Mouse (Mus musculus) CH12.LX (cell line): ENCODE results near the gene Slc22a2. TPM values are rescaled to one million over a fixed set of nuclear protein-coding genes. Genes with fewer than 3 reads are reported as not detected.

Experiments used
- DNase-seq: peaks from one replicate; pipeline ENCODE4 v3.0.0-alpha.2; 2013; ENCODE audit errors: extremely low read depth
- H3K27ac ChIP-seq: 2 replicates; pipeline ENCODE4 v1.5.1; 2012; ENCODE audit warnings: low read depth, mild to moderate bottlenecking, control low read depth, moderate library complexity; ENCODE audit not compliant: insufficient read depth
- H3K27me3 ChIP-seq: replicated peaks from 2 replicates; pipeline ENCODE3; 2012; ENCODE audit warnings: inconsistent platforms
- H3K36me3 ChIP-seq, 2 experiments: replicated peaks in 1 of 2; 2 replicates each; pipeline versions ENCODE3 to v1.6.1; 2012; ENCODE audit warnings: inconsistent platforms in 1 of 2, low read length in 1 of 2, mild to moderate bottlenecking in 1 of 2, mixed read lengths in 1 of 2, moderate library complexity in 1 of 2; ENCODE audit not compliant: control insufficient read depth in 1 of 2, insufficient read depth in 1 of 2
- H3K4me1 ChIP-seq, 2 experiments: 2 replicates each; pipeline ENCODE4 v1.6.1; 2012; ENCODE audit warnings: inconsistent platforms in 1 of 2, moderate library complexity in 1 of 2; ENCODE audit not compliant: insufficient read depth in 2 of 2, control insufficient read depth in 1 of 2
- H3K4me2 ChIP-seq: 2 replicates; pipeline ENCODE4 v1.6.1; 2012; ENCODE audit warnings: low read depth, mild to moderate bottlenecking, control low read depth; ENCODE audit not compliant: poor library complexity, insufficient read depth, severe bottlenecking
- H3K4me3 ChIP-seq, 3 experiments: fragments of 150-350 bp in 1 of 3; sonication (generic) in 1 of 3; replicated peaks in 1 of 3; 2 replicates each; pipeline versions ENCODE3 to v1.5.1; 2011 to 2012; ENCODE audit warnings: low read depth in 2 of 3, low read length in 2 of 3, mild to moderate bottlenecking in 2 of 3, moderate library complexity in 2 of 3, control low read depth in 1 of 3, improper control_type of control experiment in 1 of 3, inconsistent platforms in 1 of 3, mixed read lengths in 1 of 3; ENCODE audit not compliant: poor library complexity in 1 of 3
- H3K79me2 ChIP-seq: replicated peaks from 2 replicates; pipeline ENCODE4 v1.6.1; 2012; ENCODE audit warnings: mild to moderate bottlenecking, moderate library complexity; ENCODE audit not compliant: control insufficient read depth, poor library complexity, insufficient read depth, severe bottlenecking; ENCODE audit errors: extremely low read depth
- H3K9ac ChIP-seq: 2 replicates; pipeline ENCODE4 v1.6.1; 2012; ENCODE audit warnings: low read depth, mild to moderate bottlenecking, control low read depth, moderate library complexity; ENCODE audit not compliant: insufficient read depth
- H3K9me3 ChIP-seq: replicated peaks from 2 replicates; pipeline ENCODE3; 2012; ENCODE audit warnings: low read length, inconsistent platforms, mixed read lengths
- BHLHE40 ChIP-seq: IDR thresholded peaks from 2 replicates; pipeline ENCODE4 v1.6.1; 2011; ENCODE audit warnings: mild to moderate bottlenecking, low read depth, low read length, improper control_type of control experiment
- CHD1 ChIP-seq: IDR thresholded peaks from 2 replicates; pipeline ENCODE4 v1.6.1; 2012; ENCODE audit warnings: low read depth, low read length, improper control_type of control experiment, inconsistent platforms
- CHD2 ChIP-seq: IDR thresholded peaks from 2 replicates; pipeline ENCODE4 v1.6.1; 2011; ENCODE audit warnings: low read length, improper control_type of control experiment
- E2F4 ChIP-seq: IDR thresholded peaks from 2 replicates; pipeline ENCODE4 v1.6.1; 2011; ENCODE audit warnings: low read depth, low read length, improper control_type of control experiment; ENCODE audit not compliant: insufficient replicate concordance
- EP300 ChIP-seq: IDR thresholded peaks from 2 replicates; pipeline ENCODE4 v1.6.1; 2011; ENCODE audit warnings: low read length, improper control_type of control experiment
- GABPA ChIP-seq: IDR thresholded peaks from 2 replicates; pipeline ENCODE4 v1.6.1; 2012; ENCODE audit warnings: low read depth, low read length, improper control_type of control experiment, inconsistent platforms; ENCODE audit not compliant: insufficient replicate concordance
- HCFC1 ChIP-seq: IDR thresholded peaks from 2 replicates; pipeline ENCODE4 v1.6.1; 2012; ENCODE audit warnings: low read depth, mild to moderate bottlenecking, inconsistent platforms, low read length, improper control_type of control experiment
- IRF4 ChIP-seq: IDR thresholded peaks from 2 replicates; pipeline ENCODE4 v1.6.1; 2014; ENCODE audit warnings: low read depth, mild to moderate bottlenecking, inconsistent platforms, low read length, improper control_type of control experiment
- JUN ChIP-seq: IDR thresholded peaks from 2 replicates; pipeline ENCODE4 v1.6.1; 2011; ENCODE audit warnings: low read depth, mild to moderate bottlenecking, low read length, improper control_type of control experiment, moderate library complexity; ENCODE audit not compliant: insufficient read depth
- KAT2A ChIP-seq: IDR thresholded peaks from 2 replicates; pipeline ENCODE4 v1.6.1; 2012; ENCODE audit warnings: low read length, improper control_type of control experiment, inconsistent platforms; ENCODE audit not compliant: insufficient replicate concordance
- MAZ ChIP-seq: IDR thresholded peaks from 2 replicates; pipeline ENCODE4 v1.6.1; 2012; ENCODE audit warnings: low read depth, mild to moderate bottlenecking, inconsistent platforms, low read length, improper control_type of control experiment, moderate library complexity
- MEF2A ChIP-seq: IDR thresholded peaks from 2 replicates; pipeline ENCODE4 v1.6.1; 2014; ENCODE audit warnings: low read depth, mild to moderate bottlenecking, inconsistent platforms, low read length, improper control_type of control experiment, borderline replicate concordance
- MXI1 ChIP-seq: IDR thresholded peaks from 2 replicates; pipeline ENCODE4 v1.6.1; 2011; ENCODE audit warnings: mild to moderate bottlenecking, low read depth, low read length, improper control_type of control experiment
- MYC ChIP-seq: IDR thresholded peaks from 2 replicates; pipeline ENCODE4 v1.6.1; 2011; ENCODE audit warnings: low read depth, mild to moderate bottlenecking, improper control_type of control experiment, low read length
- POLR2A ChIP-seq: IDR thresholded peaks from 2 replicates; pipeline ENCODE4 v1.6.1; 2011; ENCODE audit warnings: low read depth, mild to moderate bottlenecking, improper control_type of control experiment, low read length
- RAD21 ChIP-seq: IDR thresholded peaks from 2 replicates; pipeline ENCODE4 v1.6.1; 2011; ENCODE audit warnings: low read depth, mild to moderate bottlenecking, low read length, improper control_type of control experiment, moderate library complexity
- TBP ChIP-seq: conservative IDR thresholded peaks from 2 replicates; pipeline ENCODE4 v1.6.1; 2011; ENCODE audit warnings: low read depth, low read length, improper control_type of control experiment
- TCF12 ChIP-seq: IDR thresholded peaks from 2 replicates; pipeline ENCODE4 v1.6.1; 2014; ENCODE audit warnings: low read depth, mild to moderate bottlenecking, inconsistent platforms, low read length, improper control_type of control experiment
- ZKSCAN1 ChIP-seq: IDR thresholded peaks from 2 replicates; pipeline ENCODE4 v1.6.1; 2012; ENCODE audit warnings: low read depth, inconsistent platforms, low read length, improper control_type of control experiment, borderline replicate concordance
- dilution Hi-C: fragments of 300-500 bp; cut with MboI; formaldehyde crosslinking; loops from 2 replicates; pipeline ENCODE4 v1.14.3; 2020; ENCODE audit warnings: low sequenced_read_pairs; ENCODE audit not compliant: extremely low pct_unique_long_range_greater_than_20kb, extremely low pct_ligation_motif_present
- in situ Hi-C: fragments of 300-500 bp; cut with MboI; formaldehyde crosslinking; loops from 3 replicates; pipeline ENCODE4 v1.14.3; 2019; ENCODE audit warnings: low sequenced_read_pairs, low pct_ligation_motif_present, low pct_unique_long_range_greater_than_20kb, mixed read lengths
- polyA plus RNA-seq: library from polyadenylated mRNA; unstranded; fragments of >175 nt; gene quantifications from 2 replicates; pipeline ENCODE4 v1.2.1, GENCODE M21; 2012; ENCODE audit warnings: low read depth; ENCODE audit not compliant: insufficient read length
- total RNA-seq, 2 experiments: library from RNA; depleted of rRNA; stranded (reverse); fragments of 300-350 nt in 1 of 2; fragments of >200 nt in 1 of 2; gene quantifications; 2 replicates each; pipeline ENCODE4 v1.2.3; 2012 to 2014

Slc22a2 gene
- total and polyA plus RNA-seq, 3 experiments, result not detected

DNA sequence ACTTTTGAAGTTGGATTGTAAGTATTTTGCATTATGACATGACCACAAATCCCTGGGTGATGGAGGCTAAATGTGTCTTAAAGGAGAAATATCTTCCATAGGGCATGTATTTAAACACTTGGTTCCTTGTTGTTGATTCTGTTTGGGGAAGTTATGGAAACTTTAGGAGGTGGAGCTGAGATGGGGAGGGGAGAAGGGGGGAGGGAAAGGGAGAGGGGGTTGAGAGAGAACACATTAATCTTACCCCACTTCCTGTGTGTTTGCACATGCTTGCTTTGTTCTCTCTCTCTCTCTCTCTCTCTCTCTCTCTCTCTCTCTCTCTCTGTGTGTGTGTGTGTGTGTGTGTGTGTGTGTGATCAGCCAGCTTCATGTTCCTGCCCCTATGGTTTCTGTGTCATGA is 93.2 kb downstream of the Slc22a2 start:
- dilution Hi-C loops (no loop called here), in situ Hi-C loops (no loop called here)
- no peak overlapping the region for H3K4me3 ChIP-seq
- DNase-seq, result no peak
- TF ChIP-seq MYC, result no peak
- no peak for TF ChIP-seq IRF4
- TF ChIP-seq RAD21, result no peak
- TF ChIP-seq MXI1, result no peak
- no peak for TF ChIP-seq E2F4
- no peak for TF ChIP-seq TCF12
- TF ChIP-seq POLR2A, result no peak
- no peak for TF ChIP-seq MEF2A
- no peak for TF ChIP-seq TBP
- TF ChIP-seq KAT2A, result no peak
- no peak for TF ChIP-seq CHD2
- TF ChIP-seq GABPA, result no peak
- TF ChIP-seq JUN, result no peak
- no peak for TF ChIP-seq BHLHE40
- no peak for TF ChIP-seq HCFC1
- TF ChIP-seq ZKSCAN1, result no peak
- no peak for TF ChIP-seq CHD1
- no peak for TF ChIP-seq MAZ
- no peak for TF ChIP-seq EP300
- no peak overlapping the region for H3K9ac ChIP-seq
- H3K27me3 ChIP-seq, result no peaks in the 10 kb centered on the region
- H3K27ac ChIP-seq, result no peak overlapping the region
- H3K79me2 ChIP-seq, result no peaks in the 10 kb centered on the region
- no peak overlapping the region for H3K4me2 ChIP-seq
- peaks cover 0 to 16% of the 10 kb centered on the region in 2 experiments for H3K36me3 ChIP-seq
- H3K9me3 ChIP-seq, result peaks cover 10% of the 10 kb centered on the region
- no peaks in the 10 kb centered on the region for H3K4me1 ChIP-seq

Other genes with a start within 250 kb of the Slc22a2 start
- not detected in 2 replicates for gene Plg, start 205.5 kb upstream of the Slc22a2 start, total RNA-seq (2012; rRNA removed)
- not detected in 2 replicates for gene Plg, start 205.5 kb upstream of the Slc22a2 start, total RNA-seq (2014; rRNA removed)
- not detected in 2 replicates for gene Plg, start 205.5 kb upstream of the Slc22a2 start, polyA plus RNA-seq
- gene Slc22a3, start 76.4 kb upstream of the Slc22a2 start, total RNA-seq (2012; rRNA removed), result not detected in 2 replicates
- gene Slc22a3, start 76.4 kb upstream of the Slc22a2 start, total RNA-seq (2014; rRNA removed), result not detected in 2 replicates
- not detected in 2 replicates for gene Slc22a3, start 76.4 kb upstream of the Slc22a2 start, polyA plus RNA-seq
- 0.64 and 0.80 TPM in 2 replicates for gene Slc22a1, start 91.7 kb downstream of the Slc22a2 start, total RNA-seq (2012; rRNA removed)
- 1.1 TPM in 1 of 2 replicates, not detected in the other for gene Slc22a1, start 91.7 kb downstream of the Slc22a2 start, total RNA-seq (2014; rRNA removed)
- 0.76 and 1.2 TPM in 2 replicates for gene Slc22a1, start 91.7 kb downstream of the Slc22a2 start, polyA plus RNA-seq
- 57.5 and 61.8 TPM in 2 replicates for gene Igf2r, start 185.5 kb downstream of the Slc22a2 start, total RNA-seq (2012; rRNA removed)
- gene Igf2r, start 185.5 kb downstream of the Slc22a2 start, total RNA-seq (2014; rRNA removed), result 25.6 and 27.8 TPM in 2 replicates
- gene Igf2r, start 185.5 kb downstream of the Slc22a2 start, polyA plus RNA-seq, result 32.3 and 34.6 TPM in 2 replicates